Mouse (Mus musculus) spleen, adult 2 months (tissue): ENCODE measurements around the gene Pacs2.

Experiments
- CTCF ChIP-seq: fragments of 200-500 bp; IDR thresholded peaks from 2 replicates; pipeline ENCODE4 v1.5.1; 2011; ENCODE audit warnings: mild to moderate bottlenecking, inconsistent platforms; ENCODE audit not compliant: insufficient read depth, insufficient read length, insufficient replicate concordance; ENCODE audit errors: extremely low read depth
- POLR2A ChIP-seq: fragments of 200-500 bp; IDR thresholded peaks from 2 replicates; pipeline ENCODE4 v1.6.1; 2011; ENCODE audit warnings: low read depth, low read length, inconsistent platforms

GRCm38 (mm10) chr12:113103846-113104451 lies 89.6 kb downstream of the Pacs2 start:
- TF ChIP-seq CTCF, result peak; percentile 25; the same call in 1 of the 2 replicates
- TF ChIP-seq POLR2A, result no peak
